Mouse (Mus musculus) right cerebral cortex, postnatal 10 days (tissue): ENCODE measurements around the gene Lefty1.

Experiments used
- DNase-seq, 2 experiments: peaks; one replicate each; pipeline ENCODE4 v3.0.0; 2021; ENCODE audit warnings: low spot score in 2 of 2

Lefty1 gene

GRCm38 (mm10) chr1:180934467-180935419 lies at the start of gene Lefty1:
TSS of gene Lefty1 (plus strand) at chr1:180935022.
- DNase-seq: no peak

- DNase-seq: peak in 1 of 2 experiments; percentile 42
These were observed 46.2 kb upstream of the Lefty1 start for GRCm38 (mm10) chr1:180888556-180889042.

GRCm38 (mm10) chr1:180889172-180889571 lies 45.6 kb upstream of the Lefty1 start:
- no peak for DNase-seq

GRCm38 (mm10) chr1:180889841-180890240 lies 45.0 kb upstream of the Lefty1 start:
- DNase-seq: no peak

GRCm38 (mm10) chr1:180892808-180893207 lies 42.0 kb upstream of the Lefty1 start, which contains the start of gene Lefty2:
TSS of gene Lefty2 (plus strand) at chr1:180893108.
- DNase-seq: no peak

- DNase-seq: peak in 1 of 2 experiments; percentile 59
These were observed 40.5 kb upstream of the Lefty1 start for GRCm38 (mm10) chr1:180894088-180894987.

GRCm38 (mm10) chr1:180901107-180901506 lies 33.7 kb upstream of the Lefty1 start:
- DNase-seq: peak in 1 of 2 experiments; percentile 51

GRCm38 (mm10) chr1:180902915-180903314 lies 31.9 kb upstream of the Lefty1 start:
- DNase-seq: no peak

GRCm38 (mm10) chr1:180903666-180904038 lies 31.2 kb upstream of the Lefty1 start:
- DNase-seq: no peak

GRCm38 (mm10) chr1:180904039-180904814 lies 30.6 kb upstream of the Lefty1 start, which contains the start of gene Pycr2:
TSS of gene Pycr2 (plus strand) at chr1:180904293.
- peak; percentile 97 to 98 for DNase-seq

GRCm38 (mm10) chr1:180904815-180905080 lies 30.1 kb upstream of the Lefty1 start:
- DNase-seq: peak in 1 of 2 experiments; percentile 22

- no peak for DNase-seq
These were observed 29.5 kb upstream of the Lefty1 start for GRCm38 (mm10) chr1:180905307-180905706.

- no peak for DNase-seq
These were observed 28.9 kb upstream of the Lefty1 start for GRCm38 (mm10) chr1:180905876-180906275.

GRCm38 (mm10) chr1:180906461-180907147 lies 28.2 kb upstream of the Lefty1 start:
- DNase-seq: no peak

GRCm38 (mm10) chr1:180911138-180911537 lies 23.7 kb upstream of the Lefty1 start:
- DNase-seq: no peak

GRCm38 (mm10) chr1:180911653-180912287 lies 23.1 kb upstream of the Lefty1 start:
- DNase-seq: no peak

GRCm38 (mm10) chr1:180912792-180913191 lies 22.0 kb upstream of the Lefty1 start:
- no peak for DNase-seq

- no peak for DNase-seq
These were observed 21.0 kb upstream of the Lefty1 start for GRCm38 (mm10) chr1:180913797-180914196.

GRCm38 (mm10) chr1:180916425-180916824 lies 18.4 kb upstream of the Lefty1 start:
- DNase-seq: no peak

- DNase-seq: no peak
These were observed 17.8 kb upstream of the Lefty1 start for GRCm38 (mm10) chr1:180917053-180917452.
